16 mouse cellular contexts compared by ENCODE assay signal in genomic region chr16:22885356-22885755, GRCm38 (mm10). TPM values are rescaled to one million over a fixed set of nuclear protein-coding genes. Genes with fewer than 3 reads are reported as not detected.
"Had no signal": no experiment of that assay in that cellular context is flagged by ENCODE, and none has a peak within 500 bp of the region (broad histone marks: within the 10 kb centered on the region; RNA-seq: fewer than 3 reads in every experiment).

No protein-coding gene starts in this region.

- H3K4me1 ChIP-seq: intestine, embryonic 15.5 days; neural tube, embryonic 13.5 days; stomach, embryonic 15.5 days had no signal

- H3K36me3 ChIP-seq: intestine, embryonic 15.5 days; limb, embryonic 15.5 days; midbrain, embryonic 12.5 days; neural tube, embryonic 13.5 days; stomach, embryonic 15.5 days had no signal

- DNase-seq: kidney, adult 8-10 months; kidney, postnatal 25 days; lung, adult 18-20 months; right cerebral cortex, postnatal 14 days had no signal

- H3K27ac ChIP-seq: intestine, embryonic 15.5 days; left cerebral cortex, adult 2 months; limb, embryonic 15.5 days; midbrain, embryonic 12.5 days; neural tube, embryonic 13.5 days; stomach, embryonic 15.5 days had no signal

- H3K9ac ChIP-seq: intestine, embryonic 15.5 days; limb, embryonic 15.5 days; midbrain, embryonic 12.5 days; neural tube, embryonic 13.5 days; stomach, embryonic 15.5 days had no signal

- H3K4me2 ChIP-seq: intestine, embryonic 15.5 days; limb, embryonic 15.5 days; midbrain, embryonic 12.5 days; neural tube, embryonic 13.5 days; stomach, embryonic 15.5 days had no signal

- H3K4me3 ChIP-seq: intestine, embryonic 15.5 days; left cerebral cortex, adult 2 months; limb, embryonic 15.5 days; midbrain, embryonic 12.5 days; neural tube, embryonic 13.5 days; stomach, embryonic 15.5 days had no signal

- H3K27me3 ChIP-seq: intestine, embryonic 15.5 days; limb, embryonic 15.5 days; midbrain, embryonic 12.5 days; neural tube, embryonic 13.5 days; stomach, embryonic 15.5 days had no signal

- H3K9me3 ChIP-seq: intestine, embryonic 15.5 days; limb, embryonic 15.5 days; midbrain, embryonic 12.5 days; neural tube, embryonic 13.5 days; stomach, embryonic 15.5 days had no signal

- ATAC-seq: intestine, embryonic 15.5 days; midbrain, embryonic 16.5 days had no signal

RNA-seq across cellular contexts. Expression of gene Ahsg, which starts 5.7 kb away (rescaled TPM):
- total RNA-seq: layer of hippocampus, postnatal 25 days; left cerebral cortex, adult 2 months; left cerebral cortex, postnatal 25 days; megakaryocyte-erythroid progenitor cell, adult 5-6 weeks had no signal
- polyA plus RNA-seq: limb, embryonic 11.5 days; midbrain, embryonic 12.5 days; midbrain, embryonic 16.5 days had no signal

RNA-seq across cellular contexts. Expression of gene Fetub, which starts 32.8 kb away (rescaled TPM):
- total RNA-seq: left cerebral cortex, adult 2 months; left cerebral cortex, postnatal 25 days; megakaryocyte-erythroid progenitor cell, adult 5-6 weeks had no signal
- polyA plus RNA-seq: limb, embryonic 11.5 days; lung, embryonic 16.5 days; midbrain, embryonic 12.5 days; midbrain, embryonic 16.5 days; neural tube, embryonic 13.5 days had no signal
